Mouse (Mus musculus) adrenal gland, postnatal 25 days (tissue): Measurements from ENCODE around the gene Suox. TPM values are rescaled to one million over a fixed set of nuclear protein-coding genes. Genes with fewer than 3 reads are reported as not detected.
"Not testable (repeated sequence)": the region's sequence is repeated elsewhere in the genome, so short reads cannot be mapped to it uniquely, and the experiment has no call there.

Experiments used
- DNase-seq: peaks from one replicate; pipeline ENCODE4 v3.0.0; 2021; ENCODE audit warnings: mixed read lengths
- total RNA-seq: library from RNA; stranded (reverse); gene quantifications from 2 replicates; pipeline ENCODE4 v1.2.3, GENCODE M21; 2021

The Suox gene
- total RNA-seq, 1 experiment from 2014 or later, result 21.1 TPM

DNA sequence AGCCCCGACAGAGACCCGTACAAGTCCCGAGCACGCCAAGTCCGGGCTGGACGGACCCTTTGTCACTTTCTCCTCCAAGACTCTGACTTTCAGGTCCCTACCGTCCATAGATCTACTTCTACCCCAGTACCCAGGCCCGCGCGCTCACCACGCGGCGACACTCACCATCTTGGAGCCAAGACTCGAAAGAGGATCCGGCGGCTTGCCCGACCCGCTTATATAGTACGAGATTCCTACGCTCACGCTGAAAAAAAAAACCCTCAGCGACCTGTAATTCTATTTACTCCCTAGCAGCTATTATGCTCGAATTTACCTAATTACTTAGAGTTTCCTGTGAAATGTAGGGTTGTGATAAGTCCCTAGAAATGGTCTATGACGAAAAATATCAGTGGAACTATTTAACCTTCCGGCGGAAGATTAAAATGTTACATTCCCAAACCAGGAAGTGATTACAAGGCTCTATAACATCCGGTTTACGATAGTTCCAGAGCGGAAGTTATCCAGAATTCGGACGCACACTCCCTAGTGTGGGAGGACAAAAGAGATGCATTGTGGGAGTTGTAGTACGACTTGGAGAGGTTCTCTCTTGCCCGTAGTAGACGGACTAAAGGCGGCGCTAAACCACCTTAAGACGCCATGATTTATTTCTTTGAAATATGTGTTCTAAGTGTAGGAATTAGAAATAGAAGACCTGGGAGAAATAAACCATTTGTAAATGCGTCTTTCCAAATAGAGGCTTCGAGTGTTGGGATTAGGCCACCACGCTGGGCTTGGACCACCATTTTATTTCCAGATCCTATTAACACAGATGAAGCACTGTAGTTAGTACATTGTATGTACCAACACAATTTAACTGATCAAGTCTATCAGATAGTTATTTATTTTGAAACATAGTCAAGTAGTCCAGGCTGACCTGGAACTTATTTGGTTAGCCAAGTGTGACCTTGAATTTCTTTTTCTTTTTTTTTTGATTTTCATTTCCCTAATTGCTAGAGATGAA lies 47.3 kb downstream of the Suox start, which contains the start of gene Rps26:
Gene Rps26, minus strand, starts transcription at position 437 of the 1,000 bp plus-strand sequence.
- peak; percentile 81 for DNase-seq

DNA sequence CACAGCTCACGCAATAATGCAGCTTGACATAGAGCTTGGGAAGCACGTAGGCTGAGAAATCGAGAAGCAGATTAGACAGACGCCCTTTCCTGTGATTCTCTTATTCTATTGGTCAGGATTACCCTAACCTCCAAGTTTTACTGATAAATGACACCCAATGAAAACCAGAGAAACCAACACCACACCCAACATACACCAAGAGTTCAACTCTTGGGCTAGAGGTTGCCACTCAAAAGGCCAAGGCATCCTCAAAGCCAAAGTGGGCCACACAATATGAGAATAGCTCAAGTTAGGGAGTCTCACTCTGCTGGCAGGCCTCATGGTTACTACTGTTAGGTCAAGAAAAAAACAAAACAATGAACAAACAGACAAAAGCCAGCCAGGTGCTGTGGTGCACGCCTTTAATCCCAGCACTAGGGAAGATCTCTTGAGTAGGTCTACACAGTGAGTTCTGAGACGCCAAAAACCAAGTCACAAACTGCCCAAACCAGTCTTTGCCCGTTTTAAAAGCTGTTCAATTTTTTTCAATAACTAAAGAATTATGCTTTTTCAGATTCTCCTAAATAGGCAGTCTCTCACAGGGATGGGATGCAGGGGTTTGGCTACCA lies 48.5 kb downstream of the Suox start:
- no peak for DNase-seq

DNA sequence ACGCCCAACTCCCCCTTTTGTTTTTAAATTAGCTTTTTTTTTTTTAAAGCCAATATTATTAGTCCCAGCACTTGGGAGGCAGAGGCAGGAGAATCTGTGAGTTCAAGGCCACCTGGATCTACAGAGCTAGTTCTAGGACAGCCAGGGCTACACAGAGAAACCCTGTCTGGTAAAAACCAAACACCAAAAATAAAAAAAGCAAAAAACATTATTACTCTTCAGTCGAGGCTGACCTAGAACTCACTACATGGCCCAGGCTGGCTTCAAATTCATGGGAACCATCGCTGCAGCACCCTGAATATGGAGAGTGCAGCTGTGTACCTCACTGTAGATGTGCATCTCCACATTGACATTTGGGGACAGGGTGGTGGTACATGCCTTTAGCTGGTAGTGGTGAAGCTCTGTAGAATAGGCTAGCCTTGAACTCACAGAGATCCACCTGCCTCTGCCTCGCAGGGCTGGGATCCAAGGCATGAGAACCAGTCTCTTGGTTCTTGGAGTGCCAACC lies 50.7 kb downstream of the Suox start:
- not testable (repeated sequence) for DNase-seq

DNA sequence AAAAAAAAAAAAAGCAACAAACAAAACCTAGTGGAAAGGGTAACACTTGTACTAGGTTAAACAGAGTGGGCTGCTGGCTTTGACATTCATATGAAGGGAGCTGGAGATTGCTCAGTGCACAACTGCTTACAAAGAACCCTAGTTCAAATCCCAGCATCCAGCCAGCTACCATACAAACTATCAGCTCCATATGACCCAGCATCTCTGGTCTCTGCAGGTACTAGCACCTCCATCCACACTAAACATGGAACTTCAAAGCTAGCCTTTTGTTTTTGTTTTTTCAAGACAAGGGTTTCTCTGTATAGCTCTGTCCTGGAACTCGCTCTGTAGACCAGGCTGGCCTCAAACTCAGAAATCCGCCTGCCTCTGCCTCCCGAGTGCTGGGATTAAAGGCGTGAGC lies 51.2 kb downstream of the Suox start:
- DNase-seq, result no peak

DNA sequence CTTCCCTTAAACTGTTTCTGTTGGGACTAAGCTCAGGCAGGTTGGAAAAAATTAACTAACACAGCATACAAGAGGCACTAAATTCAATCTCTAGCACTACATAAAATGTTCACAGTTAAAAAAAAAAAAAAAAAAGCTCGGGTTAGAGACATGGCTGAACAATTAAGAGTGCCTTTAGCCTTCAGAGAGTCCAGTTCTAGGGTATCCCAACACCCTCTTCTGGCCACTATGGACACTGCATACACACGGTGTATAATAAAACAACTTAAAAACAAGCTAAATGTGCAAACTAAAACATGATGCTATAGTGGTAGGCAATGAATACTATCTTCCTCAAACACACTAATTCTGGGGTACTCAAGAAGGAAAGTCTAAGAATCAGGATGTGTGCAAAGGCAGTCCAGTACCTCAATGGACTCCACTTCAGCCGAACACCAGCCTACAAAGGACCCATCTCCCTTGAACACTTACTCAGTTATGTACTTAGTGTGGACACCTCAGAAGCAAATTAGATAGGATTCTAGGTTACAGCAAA lies 51.8 kb downstream of the Suox start:
- no peak for DNase-seq

DNA sequence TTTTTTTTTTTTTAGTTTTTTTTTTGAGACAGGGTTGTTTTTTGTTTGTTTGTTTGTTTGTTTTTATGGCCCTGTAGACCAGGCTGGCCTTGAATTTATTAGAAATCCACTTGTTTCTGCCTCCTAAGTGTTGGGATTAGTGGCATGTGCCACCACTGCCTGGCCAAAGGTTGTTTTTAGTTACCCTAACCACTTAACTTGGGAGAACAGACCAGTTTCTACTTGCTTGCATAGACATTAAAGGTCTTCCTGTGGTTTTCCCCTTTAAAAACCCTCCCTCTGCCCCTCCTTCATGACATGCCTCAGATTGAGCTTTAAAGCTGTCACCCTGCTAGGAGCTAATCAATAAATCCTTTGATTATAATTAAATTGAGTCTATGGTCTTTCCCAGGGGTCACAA lies 53.6 kb downstream of the Suox start:
- DNase-seq, result no peak

Other genes with a start within 250 kb of the Suox start
- gene Smarcc2, start 214.8 kb downstream of the Suox start, total RNA-seq, result 107 and 125 TPM in 2 replicates
- 791 and 820 TPM in 2 replicates for gene Myl6, start 179.9 kb downstream of the Suox start, total RNA-seq
- gene Myl6b, start 175.4 kb downstream of the Suox start, total RNA-seq, result 5.0 and 6.9 TPM in 2 replicates
- gene Esyt1, start 148.2 kb downstream of the Suox start, total RNA-seq, result 18.1 and 22.9 TPM in 2 replicates
- gene Zc3h10, start 126.3 kb downstream of the Suox start, total RNA-seq, result 9.1 and 13.6 TPM in 2 replicates
- 2,617 and 2,671 TPM in 2 replicates for gene Rpl41, start 124.8 kb downstream of the Suox start, total RNA-seq
- gene Pa2g4, start 108.1 kb downstream of the Suox start, total RNA-seq, result 83.8 and 97.6 TPM in 2 replicates
- 2.8 and 3.8 TPM in 2 replicates for gene Erbb3, start 84.4 kb downstream of the Suox start, total RNA-seq
- 688 and 827 TPM in 2 replicates for gene Rps26, start 47.3 kb downstream of the Suox start, total RNA-seq
- gene Ikzf4, start 28.1 kb downstream of the Suox start, total RNA-seq, result 1.5 and 2.0 TPM in 2 replicates
- gene Rab5b, start 22.2 kb upstream of the Suox start, total RNA-seq, result 106 and 124 TPM in 2 replicates
- gene Pmel, start 30.1 kb upstream of the Suox start, total RNA-seq, result 1.5 and 2.2 TPM in 2 replicates
- gene Cdk2, start 31.0 kb upstream of the Suox start, total RNA-seq, result 27.4 and 29.0 TPM in 2 replicates
- 15.1 and 17.6 TPM in 2 replicates for gene Dgka, start 70.8 kb upstream of the Suox start, total RNA-seq
- gene Pym1, start 73.8 kb upstream of the Suox start, total RNA-seq, result 19.5 and 25.2 TPM in 2 replicates
- gene Mmp19, start 116.8 kb upstream of the Suox start, total RNA-seq, result 38.6 and 46.9 TPM in 2 replicates
- gene Dnajc14, start 130.0 kb upstream of the Suox start, total RNA-seq, result 57.1 and 79.6 TPM in 2 replicates
- 8.8 and 13.8 TPM in 2 replicates for gene Tmem198b, start 130.3 kb upstream of the Suox start, total RNA-seq
- gene Sarnp, start 143.3 kb upstream of the Suox start, total RNA-seq, result 54.6 and 63.2 TPM in 2 replicates
- 48.5 and 49.1 TPM in 2 replicates for gene Ormdl2, start 147.6 kb upstream of the Suox start, total RNA-seq
- 1.5 and 1.9 TPM in 2 replicates for gene Gdf11, start 217.6 kb upstream of the Suox start, total RNA-seq
- 238 and 302 TPM in 2 replicates for gene Cd63, start 226.9 kb upstream of the Suox start, total RNA-seq
- 7.7 and 15.9 TPM in 2 replicates for gene Rdh5, start 248.8 kb upstream of the Suox start, total RNA-seq
- gene Bloc1s1, start 250.0 kb upstream of the Suox start, total RNA-seq, result 189 and 195 TPM in 2 replicates